Mouse (Mus musculus) liver, embryonic 16.5 days (tissue): ENCODE measurements around the gene 2510009E07Rik. TPM values are rescaled to one million over a fixed set of nuclear protein-coding genes. Genes with fewer than 3 reads are reported as not detected.
A peak's percentile ranks its signal among the peaks of the same experiment; 100 is the strongest.

Experiments used
- ATAC-seq: fragments of 200-750 bp; cut with Nextera tagmentation; 2 replicates; pipeline ENCODE4 v1.8.0; 2017; ENCODE audit warnings: low read depth, mild to moderate bottlenecking, moderate number of reproducible peaks, moderate library complexity
- H3K27ac ChIP-seq: fragments of 300-500 bp; sonication (generic); 2 replicates; pipeline ENCODE4 v1.5.1; 2014; ENCODE audit warnings: mild to moderate bottlenecking, low read length
- H3K27me3 ChIP-seq: fragments of 300-500 bp; sonication (generic); 2 replicates; pipeline ENCODE4 v1.6.1; 2014; ENCODE audit warnings: low read depth, low read length, mixed read lengths; ENCODE audit not compliant: control insufficient read depth, insufficient read depth
- H3K36me3 ChIP-seq: fragments of 300-500 bp; sonication (generic); 2 replicates; pipeline ENCODE4 v1.6.1; 2014; ENCODE audit warnings: mild to moderate bottlenecking; ENCODE audit not compliant: control insufficient read depth, insufficient read depth
- H3K4me1 ChIP-seq: fragments of 300-500 bp; sonication (generic); 2 replicates; pipeline ENCODE4 v1.6.1; 2014; ENCODE audit warnings: low read depth, low read length, mixed read lengths; ENCODE audit not compliant: control insufficient read depth
- H3K4me2 ChIP-seq: fragments of 300-500 bp; sonication (generic); 2 replicates; pipeline ENCODE4 v1.6.1; 2014; ENCODE audit warnings: low read depth, low read length, mixed read lengths
- H3K4me3 ChIP-seq: fragments of 300-500 bp; sonication (generic); 2 replicates; pipeline ENCODE4 v1.5.1; 2014; ENCODE audit warnings: low read depth, mild to moderate bottlenecking, low read length
- H3K9ac ChIP-seq: fragments of 300-500 bp; sonication (generic); 2 replicates; pipeline ENCODE4 v1.6.1; 2014; ENCODE audit warnings: low read depth, low read length
- H3K9me3 ChIP-seq: fragments of 300-500 bp; sonication (generic); replicated peaks from 2 replicates; pipeline ENCODE4 v1.6.1; 2016; ENCODE audit warnings: low read length; ENCODE audit not compliant: control insufficient read depth
- WGBS: fragments of 180-500 bp; shearing (Covaris S2); extraction: QIAGEN DNeasy Blood & Tissue Kit; methylation state at CpG from one replicate; pipeline ENCODE4 v1.1.7; 2014; ENCODE audit not compliant: insufficient replicate concordance; 5-methylcytosine and 5-hydroxymethylcytosine counted together
- polyA plus RNA-seq: library from polyadenylated mRNA; unstranded; fragments of >200 nt; fragmentation: Nextera tagmentation; extraction: Ambion mirVana; gene quantifications from 2 replicates; pipeline ENCODE4 v1.2.1, GENCODE M21; 2015

The 2510009E07Rik gene
- polyA plus RNA-seq, 1 experiment from 2014 or later: 3.2 TPM

DNA sequence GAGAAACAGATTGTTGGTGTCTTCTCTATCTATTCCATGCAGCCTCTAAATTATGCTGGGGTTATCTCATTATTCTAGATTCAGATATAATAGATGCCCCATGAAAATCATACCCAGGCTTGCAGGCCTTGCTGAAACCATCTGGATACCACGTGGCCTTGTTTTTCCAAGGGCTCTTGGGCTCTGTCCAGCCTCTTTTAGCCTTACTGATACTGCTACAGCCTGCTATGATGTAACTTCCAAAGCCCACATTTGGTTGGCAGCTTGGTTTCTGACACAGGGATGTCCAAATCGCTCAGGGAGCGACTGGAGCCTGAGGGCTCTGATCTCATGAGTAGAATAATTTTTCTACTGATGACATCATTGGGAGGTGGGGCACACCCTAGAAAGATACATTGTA lies 48.5 kb downstream of the 2510009E07Rik start:
- H3K27ac ChIP-seq: no peak overlapping the region
- H3K27me3 ChIP-seq: no peaks in the 10 kb centered on the region
- peaks cover 12% of the 10 kb centered on the region for H3K4me1 ChIP-seq
- H3K36me3 ChIP-seq: no peaks in the 10 kb centered on the region
- H3K4me3 ChIP-seq: no peak overlapping the region
- ATAC-seq: no peak
- no peak overlapping the region for H3K9ac ChIP-seq
- H3K4me2 ChIP-seq: no peak overlapping the region
- WGBS: 74% methylated on average over 3 of the region's 3 CpGs
- H3K9me3 ChIP-seq: no peaks in the 10 kb centered on the region

DNA sequence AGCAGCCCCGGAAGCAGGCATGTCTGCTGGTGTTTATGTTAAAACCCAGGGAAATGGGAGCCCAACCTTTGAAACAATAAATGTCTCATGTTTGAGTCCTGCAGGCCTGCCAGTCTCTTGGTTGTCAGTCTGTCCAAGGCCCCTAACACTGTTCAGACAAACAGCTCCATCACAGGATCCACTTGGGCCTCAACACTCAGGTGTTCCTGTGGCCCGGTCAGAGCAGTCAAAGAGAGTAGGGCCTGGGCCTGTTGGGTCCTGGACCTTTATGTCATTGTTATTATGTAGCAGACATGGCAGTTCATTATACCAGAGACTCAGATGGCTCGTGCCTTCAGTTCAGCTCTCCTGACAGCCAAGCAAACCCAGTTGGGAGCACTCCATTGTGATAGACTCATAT lies 49.9 kb downstream of the 2510009E07Rik start:
- Histone ChIP-seq H3K4me2 (no peak overlapping the region), H3K36me3 (no peaks in the 10 kb centered on the region), H3K4me1 (peaks cover 12% of the 10 kb centered on the region), H3K9ac (no peak overlapping the region), H3K4me3 (no peak overlapping the region), H3K27ac (peak overlapping the region; percentile 74), H3K9me3 (no peaks in the 10 kb centered on the region), H3K27me3 (no peaks in the 10 kb centered on the region)
- ATAC-seq: no peak
- 58% methylated on average over 3 of the region's 3 CpGs for WGBS

DNA sequence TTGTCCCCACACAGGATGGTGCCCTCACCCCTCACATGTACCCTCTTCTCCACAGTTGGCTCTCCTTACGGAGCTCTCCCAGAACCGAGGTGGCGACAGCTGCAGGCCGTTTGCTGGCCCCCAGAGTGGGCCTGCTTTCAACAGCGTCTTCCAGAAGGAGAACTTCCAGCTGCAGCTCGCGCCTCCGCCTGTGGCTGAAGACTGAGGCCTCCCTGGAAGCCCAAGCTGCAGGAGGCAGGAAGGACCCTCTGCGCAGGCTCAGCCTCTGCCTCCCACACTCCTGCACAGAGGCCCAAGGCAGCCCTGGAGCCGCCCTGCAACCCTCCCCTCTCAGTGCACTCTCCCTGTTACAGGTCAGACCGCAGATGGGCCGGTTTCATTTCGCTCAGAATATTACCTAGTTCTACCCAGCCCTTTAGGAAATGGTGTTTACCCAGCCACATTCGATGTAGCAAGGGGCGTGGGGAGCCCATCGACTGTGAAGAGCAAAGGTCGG lies 50.4 kb downstream of the 2510009E07Rik start:
- H3K4me1 ChIP-seq: peaks cover 12% of the 10 kb centered on the region
- peak; percentile 78 for ATAC-seq
- no peaks in the 10 kb centered on the region for H3K27me3 ChIP-seq
- H3K4me3 ChIP-seq: peak overlapping the region; percentile 17; the same call in 1 of the 2 replicates
- peak overlapping the region; percentile 74 for H3K27ac ChIP-seq
- no peaks in the 10 kb centered on the region for H3K9me3 ChIP-seq
- no peaks in the 10 kb centered on the region for H3K36me3 ChIP-seq
- peak overlapping the region; percentile 38 for H3K4me2 ChIP-seq
- WGBS: 48% methylated on average over 17 of the region's 17 CpGs
- H3K9ac ChIP-seq: 0 out of 2 replicates have a peak overlapping the region, but pooled peaks have one; percentile 1

DNA sequence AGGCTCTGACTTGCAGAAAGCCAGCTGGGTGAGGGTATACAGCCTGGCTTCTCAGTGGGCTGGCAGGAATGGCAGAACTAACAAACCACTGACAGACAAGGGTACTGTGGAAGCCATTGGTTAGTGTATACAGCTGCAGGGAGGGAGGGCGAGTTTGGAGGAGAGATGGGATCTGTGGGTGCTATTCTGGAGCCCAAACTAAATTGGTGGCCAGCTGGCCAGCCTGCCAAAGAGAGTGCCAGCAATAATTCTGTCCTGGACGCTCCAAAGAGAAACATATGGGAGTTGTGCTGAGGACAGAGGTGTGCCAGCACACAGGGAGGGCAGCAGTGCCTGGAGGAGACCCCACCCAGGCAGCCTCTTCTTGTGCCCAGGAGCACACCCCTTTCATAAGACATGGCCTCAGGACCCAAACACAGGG lies 50.8 kb downstream of the 2510009E07Rik start:
- Histone ChIP-seq H3K9me3 (no peaks in the 10 kb centered on the region), H3K4me2 (peak overlapping the region; percentile 38), H3K4me3 (no peak overlapping the region; the same call in 1 of the 2 replicates), H3K36me3 (no peaks in the 10 kb centered on the region), H3K9ac (no peak overlapping the region), H3K27ac (peak overlapping the region; percentile 74), H3K4me1 (peaks cover 12% of the 10 kb centered on the region), H3K27me3 (no peaks in the 10 kb centered on the region)
- WGBS: 78% methylated on average over 2 of the region's 2 CpGs
- no peak for ATAC-seq

DNA sequence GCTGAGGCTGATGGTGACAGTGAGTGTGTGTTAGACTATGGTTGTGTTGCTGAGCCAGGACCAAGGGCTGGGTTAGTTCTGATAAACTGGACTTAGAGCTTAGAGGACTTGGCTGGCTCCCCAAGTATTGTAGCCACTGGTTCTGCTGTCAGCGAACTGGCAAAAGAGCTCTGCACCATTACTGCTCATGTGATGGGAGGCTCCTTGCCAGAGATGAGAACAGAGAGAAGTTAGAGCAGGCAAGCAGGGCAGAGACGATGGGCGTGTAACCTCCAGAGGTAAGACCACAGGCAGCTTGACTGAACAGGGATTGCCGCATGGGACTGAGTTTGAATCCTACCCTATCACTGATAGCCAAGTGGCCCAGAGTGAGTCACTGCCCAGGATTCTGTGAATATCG lies 51.6 kb downstream of the 2510009E07Rik start:
- H3K36me3 ChIP-seq: no peaks in the 10 kb centered on the region
- H3K4me3 ChIP-seq: no peak overlapping the region
- H3K27ac ChIP-seq: no peak overlapping the region
- peaks cover 12% of the 10 kb centered on the region for H3K4me1 ChIP-seq
- no peak overlapping the region for H3K4me2 ChIP-seq
- no peak for ATAC-seq
- no peaks in the 10 kb centered on the region for H3K9me3 ChIP-seq
- no peak overlapping the region for H3K9ac ChIP-seq
- no peaks in the 10 kb centered on the region for H3K27me3 ChIP-seq
- WGBS: 74% methylated on average over 5 of the region's 5 CpGs

DNA sequence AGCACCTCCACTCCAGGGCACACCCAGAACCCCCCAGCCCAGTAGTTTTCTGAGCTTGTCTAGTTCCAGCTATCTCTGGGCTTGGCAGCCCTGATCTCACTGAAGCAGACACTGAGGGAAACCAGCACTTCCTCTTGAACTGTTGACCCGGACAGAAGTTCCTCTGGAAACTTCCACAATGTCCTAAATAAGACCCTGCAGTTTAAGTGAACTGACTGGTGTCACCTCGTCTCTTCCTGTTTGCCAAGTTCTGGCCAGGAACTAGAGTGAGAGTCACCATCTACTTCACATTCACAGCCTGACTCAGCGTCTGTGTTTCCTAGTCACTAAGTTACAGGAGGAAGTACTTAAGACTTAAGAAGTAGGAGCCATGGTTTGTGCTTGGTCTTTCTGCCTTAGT lies 52.5 kb downstream of the 2510009E07Rik start:
- Histone ChIP-seq H3K4me2 (no peak overlapping the region), H3K4me3 (no peak overlapping the region), H3K9ac (no peak overlapping the region), H3K36me3 (no peaks in the 10 kb centered on the region), H3K27me3 (no peaks in the 10 kb centered on the region), H3K27ac (peak overlapping the region; percentile 43; the same call in 1 of the 2 replicates), H3K4me1 (peaks cover 12% of the 10 kb centered on the region), H3K9me3 (no peaks in the 10 kb centered on the region)
- peak; percentile 17 for ATAC-seq
- WGBS: 27% methylated on average over 3 of the region's 3 CpGs

DNA sequence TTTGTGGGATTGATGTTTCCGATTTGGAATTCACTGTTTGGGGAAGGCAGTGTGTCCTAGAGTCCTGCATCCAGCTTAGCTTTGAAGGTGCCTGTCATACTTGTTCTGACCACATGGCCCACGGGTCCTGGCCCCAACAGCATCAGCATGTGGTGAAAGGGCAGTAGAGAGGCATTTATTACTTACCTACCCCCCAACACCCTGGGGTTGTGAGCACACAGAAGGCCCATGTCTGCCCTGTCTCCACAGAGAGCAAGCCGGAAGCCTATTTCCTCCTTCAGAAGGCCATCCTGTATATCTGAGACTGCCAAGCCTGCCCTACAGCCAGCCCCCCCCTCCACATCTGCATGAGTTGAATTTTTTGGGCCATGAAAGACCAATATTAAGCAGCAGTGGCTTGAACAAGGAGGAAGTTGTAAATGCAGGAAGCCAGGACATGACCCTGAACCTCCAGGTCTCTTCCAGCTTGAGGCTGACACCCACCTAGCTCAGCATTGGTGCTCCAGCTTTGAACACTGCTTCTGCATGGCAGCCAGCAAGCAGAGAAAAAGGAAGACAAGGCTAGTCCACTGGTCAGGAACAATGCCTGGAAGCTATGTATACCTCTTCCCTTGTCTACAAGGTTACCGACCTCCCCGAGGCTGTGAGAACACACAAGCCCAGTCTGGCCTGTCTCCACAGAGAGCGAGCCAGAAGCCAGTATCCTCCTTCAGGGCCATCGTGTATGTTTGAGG lies 53.5 kb downstream of the 2510009E07Rik start:
- 43% methylated on average over 7 of the region's 7 CpGs for WGBS
- H3K4me3 ChIP-seq: no peak overlapping the region
- no peaks in the 10 kb centered on the region for H3K27me3 ChIP-seq
- H3K36me3 ChIP-seq: no peaks in the 10 kb centered on the region
- H3K27ac ChIP-seq: peak overlapping the region; percentile 43; the same call in 1 of the 2 replicates
- ATAC-seq: peak; percentile 12; the same call in 1 of the 2 replicates
- H3K4me2 ChIP-seq: no peak overlapping the region
- H3K9ac ChIP-seq: no peak overlapping the region
- no peaks in the 10 kb centered on the region for H3K9me3 ChIP-seq
- H3K4me1 ChIP-seq: peaks cover 12% of the 10 kb centered on the region

DNA sequence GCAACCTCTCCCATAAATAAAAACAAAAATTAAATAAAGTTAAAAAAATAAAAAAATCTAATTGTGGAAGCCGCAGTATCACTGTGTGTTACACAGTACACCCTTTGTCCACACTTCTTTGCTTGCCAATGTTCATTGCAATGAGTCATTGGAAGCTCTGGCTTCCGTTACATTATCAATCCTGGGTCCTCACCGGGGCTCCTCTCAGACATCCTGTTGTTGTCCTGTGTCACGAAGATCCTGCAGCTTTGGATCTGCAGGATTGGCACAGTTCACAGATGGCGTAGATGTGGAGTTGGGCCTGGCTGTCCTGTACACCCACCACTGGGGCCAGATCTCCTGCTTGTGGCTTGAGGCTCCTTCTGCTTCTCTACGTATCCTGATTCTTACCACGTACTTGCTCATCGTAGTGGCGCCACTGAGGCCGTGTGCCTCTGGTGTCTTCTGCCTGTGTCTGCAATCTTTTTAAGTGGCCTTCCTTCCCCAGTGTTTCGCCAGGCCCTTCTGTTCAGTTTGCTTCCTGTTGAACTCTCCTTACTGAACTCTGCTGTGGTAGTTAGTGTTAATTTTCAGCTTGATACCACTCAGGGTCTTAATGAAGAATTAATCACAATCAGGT lies 57.2 kb downstream of the 2510009E07Rik start:
- Histone ChIP-seq H3K4me3 (no peak overlapping the region), H3K27me3 (no peaks in the 10 kb centered on the region), H3K4me2 (no peak overlapping the region), H3K36me3 (no peaks in the 10 kb centered on the region), H3K9ac (no peak overlapping the region), H3K4me1 (peaks cover 3% of the 10 kb centered on the region; the same call in 1 of the 2 replicates), H3K9me3 (no peaks in the 10 kb centered on the region), H3K27ac (no peak overlapping the region)
- 42% methylated on average over 11 of the region's 11 CpGs for WGBS
- ATAC-seq: peak; percentile 12; the same call in 1 of the 2 replicates
